Mouse (Mus musculus) CH12.LX (cell line): ENCODE data around the gene Plce1. TPM values are rescaled to one million over a fixed set of nuclear protein-coding genes. Genes with fewer than 3 reads are reported as not detected.

ENCODE experiments used
- DNase-seq: peaks from one replicate; pipeline ENCODE4 v3.0.0-alpha.2; 2013; ENCODE audit errors: extremely low read depth
- H3K27ac ChIP-seq: 2 replicates; pipeline ENCODE4 v1.5.1; 2012; ENCODE audit warnings: low read depth, mild to moderate bottlenecking, control low read depth, moderate library complexity; ENCODE audit not compliant: insufficient read depth
- H3K27me3 ChIP-seq: replicated peaks from 2 replicates; pipeline ENCODE3; 2012; ENCODE audit warnings: inconsistent platforms
- H3K36me3 ChIP-seq, 2 experiments: replicated peaks in 1 of 2; 2 replicates each; pipeline versions ENCODE3 to v1.6.1; 2012; ENCODE audit warnings: inconsistent platforms in 1 of 2, low read length in 1 of 2, mild to moderate bottlenecking in 1 of 2, mixed read lengths in 1 of 2, moderate library complexity in 1 of 2; ENCODE audit not compliant: control insufficient read depth in 1 of 2, insufficient read depth in 1 of 2
- H3K4me1 ChIP-seq, 2 experiments: 2 replicates each; pipeline ENCODE4 v1.6.1; 2012; ENCODE audit warnings: inconsistent platforms in 1 of 2, moderate library complexity in 1 of 2; ENCODE audit not compliant: insufficient read depth in 2 of 2, control insufficient read depth in 1 of 2
- H3K4me2 ChIP-seq: 2 replicates; pipeline ENCODE4 v1.6.1; 2012; ENCODE audit warnings: low read depth, mild to moderate bottlenecking, control low read depth; ENCODE audit not compliant: poor library complexity, insufficient read depth, severe bottlenecking
- H3K4me3 ChIP-seq, 3 experiments: fragments of 150-350 bp in 1 of 3; sonication (generic) in 1 of 3; replicated peaks in 1 of 3; 2 replicates each; pipeline versions ENCODE3 to v1.5.1; 2011 to 2012; ENCODE audit warnings: low read depth in 2 of 3, low read length in 2 of 3, mild to moderate bottlenecking in 2 of 3, moderate library complexity in 2 of 3, control low read depth in 1 of 3, improper control_type of control experiment in 1 of 3, inconsistent platforms in 1 of 3, mixed read lengths in 1 of 3; ENCODE audit not compliant: poor library complexity in 1 of 3
- H3K79me2 ChIP-seq: replicated peaks from 2 replicates; pipeline ENCODE4 v1.6.1; 2012; ENCODE audit warnings: mild to moderate bottlenecking, moderate library complexity; ENCODE audit not compliant: control insufficient read depth, poor library complexity, insufficient read depth, severe bottlenecking; ENCODE audit errors: extremely low read depth
- H3K9ac ChIP-seq: 2 replicates; pipeline ENCODE4 v1.6.1; 2012; ENCODE audit warnings: low read depth, mild to moderate bottlenecking, control low read depth, moderate library complexity; ENCODE audit not compliant: insufficient read depth
- H3K9me3 ChIP-seq: replicated peaks from 2 replicates; pipeline ENCODE3; 2012; ENCODE audit warnings: low read length, inconsistent platforms, mixed read lengths
- CHD1 ChIP-seq: IDR thresholded peaks from 2 replicates; pipeline ENCODE4 v1.6.1; 2012; ENCODE audit warnings: low read depth, low read length, improper control_type of control experiment, inconsistent platforms
- CHD2 ChIP-seq: IDR thresholded peaks from 2 replicates; pipeline ENCODE4 v1.6.1; 2011; ENCODE audit warnings: low read length, improper control_type of control experiment
- EP300 ChIP-seq: IDR thresholded peaks from 2 replicates; pipeline ENCODE4 v1.6.1; 2011; ENCODE audit warnings: low read length, improper control_type of control experiment
- GABPA ChIP-seq: IDR thresholded peaks from 2 replicates; pipeline ENCODE4 v1.6.1; 2012; ENCODE audit warnings: low read depth, low read length, improper control_type of control experiment, inconsistent platforms; ENCODE audit not compliant: insufficient replicate concordance
- IRF4 ChIP-seq: IDR thresholded peaks from 2 replicates; pipeline ENCODE4 v1.6.1; 2014; ENCODE audit warnings: low read depth, mild to moderate bottlenecking, inconsistent platforms, low read length, improper control_type of control experiment
- JUN ChIP-seq: IDR thresholded peaks from 2 replicates; pipeline ENCODE4 v1.6.1; 2011; ENCODE audit warnings: low read depth, mild to moderate bottlenecking, low read length, improper control_type of control experiment, moderate library complexity; ENCODE audit not compliant: insufficient read depth
- MAFK ChIP-seq: IDR thresholded peaks from 2 replicates; pipeline ENCODE4 v1.6.1; 2011; ENCODE audit warnings: low read length, improper control_type of control experiment; ENCODE audit not compliant: insufficient replicate concordance
- MAX ChIP-seq: IDR thresholded peaks from 2 replicates; pipeline ENCODE4 v1.6.1; 2011; ENCODE audit warnings: low read length, improper control_type of control experiment
- MYC ChIP-seq: IDR thresholded peaks from 2 replicates; pipeline ENCODE4 v1.6.1; 2011; ENCODE audit warnings: low read depth, mild to moderate bottlenecking, improper control_type of control experiment, low read length
- NELFE ChIP-seq: IDR thresholded peaks from 2 replicates; pipeline ENCODE4 v1.6.1; 2011; ENCODE audit warnings: low read depth, low read length, improper control_type of control experiment
- POLR2AphosphoS2 ChIP-seq: IDR thresholded peaks from 2 replicates; pipeline ENCODE4 v1.6.1; 2011; ENCODE audit warnings: low read depth, low read length, improper control_type of control experiment
- RAD21 ChIP-seq: IDR thresholded peaks from 2 replicates; pipeline ENCODE4 v1.6.1; 2011; ENCODE audit warnings: low read depth, mild to moderate bottlenecking, low read length, improper control_type of control experiment, moderate library complexity
- SIN3A ChIP-seq: IDR thresholded peaks from 2 replicates; pipeline ENCODE4 v1.6.1; 2012; ENCODE audit warnings: low read length, improper control_type of control experiment, inconsistent platforms
- UBTF ChIP-seq: IDR thresholded peaks from 2 replicates; pipeline ENCODE4 v1.6.1; 2012; ENCODE audit warnings: low read depth, mild to moderate bottlenecking, inconsistent platforms, low read length, improper control_type of control experiment, moderate library complexity
- USF2 ChIP-seq: conservative IDR thresholded peaks from 2 replicates; pipeline ENCODE4 v1.6.1; 2011; ENCODE audit warnings: low read depth, low read length, improper control_type of control experiment
- ZMIZ1 ChIP-seq: IDR thresholded peaks from 2 replicates; pipeline ENCODE4 v1.6.1; 2012; ENCODE audit warnings: low read depth, mild to moderate bottlenecking, inconsistent platforms, low read length, improper control_type of control experiment
- ZNF384 ChIP-seq: IDR thresholded peaks from 2 replicates; pipeline ENCODE4 v1.6.1; 2012; ENCODE audit warnings: low read depth, low read length, improper control_type of control experiment, inconsistent platforms
- dilution Hi-C: fragments of 300-500 bp; cut with MboI; formaldehyde crosslinking; loops from 2 replicates; pipeline ENCODE4 v1.14.3; 2020; ENCODE audit warnings: low sequenced_read_pairs; ENCODE audit not compliant: extremely low pct_unique_long_range_greater_than_20kb, extremely low pct_ligation_motif_present
- in situ Hi-C: fragments of 300-500 bp; cut with MboI; formaldehyde crosslinking; loops from 3 replicates; pipeline ENCODE4 v1.14.3; 2019; ENCODE audit warnings: low sequenced_read_pairs, low pct_ligation_motif_present, low pct_unique_long_range_greater_than_20kb, mixed read lengths
- polyA plus RNA-seq: library from polyadenylated mRNA; unstranded; fragments of >175 nt; gene quantifications from 2 replicates; pipeline ENCODE4 v1.2.1, GENCODE M21; 2012; ENCODE audit warnings: low read depth; ENCODE audit not compliant: insufficient read length
- total RNA-seq, 2 experiments: library from RNA; depleted of rRNA; stranded (reverse); fragments of 300-350 nt in 1 of 2; fragments of >200 nt in 1 of 2; gene quantifications; 2 replicates each; pipeline ENCODE4 v1.2.3; 2012 to 2014

The Plce1 gene
- total and polyA plus RNA-seq, 3 experiments, result under 0.01 to 0.13 (median 0.05) TPM

DNA sequence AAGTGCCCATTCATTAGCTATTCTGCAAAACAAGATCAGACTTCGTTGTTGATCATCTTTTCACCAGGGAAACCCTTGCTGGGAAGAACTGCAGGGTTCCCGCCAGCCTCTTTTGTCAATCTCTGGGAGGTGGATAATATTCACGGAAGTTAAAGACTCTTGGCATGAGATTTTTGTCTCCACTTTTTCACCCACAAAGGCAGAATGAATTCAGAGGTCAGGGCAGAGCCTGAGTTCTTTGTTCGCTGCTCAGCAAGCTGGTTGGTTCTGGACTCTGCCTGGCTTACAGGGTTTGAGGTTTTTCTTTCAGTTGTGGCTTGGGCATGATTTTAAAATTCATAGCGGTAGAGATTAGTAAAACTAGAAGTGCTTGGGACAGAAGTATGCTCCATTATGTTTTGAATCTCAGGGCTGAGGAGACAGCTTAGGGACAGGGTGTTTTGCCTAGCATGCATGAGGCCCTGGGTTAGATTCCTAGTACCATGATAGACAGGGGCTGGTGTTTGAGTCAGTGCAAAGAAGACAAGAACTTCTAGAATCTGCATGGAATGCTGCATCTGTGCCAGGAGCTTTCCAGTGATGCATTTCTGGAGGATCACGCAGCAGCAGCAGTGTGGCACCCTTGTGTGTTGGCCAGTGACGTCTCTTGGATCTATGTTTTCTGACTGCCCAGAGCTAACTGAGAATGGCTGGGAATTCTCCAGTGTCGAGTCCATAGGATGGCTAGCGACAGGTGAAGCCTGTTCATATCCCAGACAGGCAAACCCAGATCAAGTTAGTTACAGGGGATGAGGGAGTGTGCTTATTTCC lies 7.4 kb downstream of the Plce1 start:
- no peak for TF ChIP-seq MAFK
- TF ChIP-seq NELFE, result no peak
- TF ChIP-seq MAX, result no peak
- TF ChIP-seq SIN3A, result no peak
- no peak for TF ChIP-seq EP300
- TF ChIP-seq GABPA, result no peak
- TF ChIP-seq USF2, result no peak
- TF ChIP-seq, all 38 proteins: peak for 0

DNA sequence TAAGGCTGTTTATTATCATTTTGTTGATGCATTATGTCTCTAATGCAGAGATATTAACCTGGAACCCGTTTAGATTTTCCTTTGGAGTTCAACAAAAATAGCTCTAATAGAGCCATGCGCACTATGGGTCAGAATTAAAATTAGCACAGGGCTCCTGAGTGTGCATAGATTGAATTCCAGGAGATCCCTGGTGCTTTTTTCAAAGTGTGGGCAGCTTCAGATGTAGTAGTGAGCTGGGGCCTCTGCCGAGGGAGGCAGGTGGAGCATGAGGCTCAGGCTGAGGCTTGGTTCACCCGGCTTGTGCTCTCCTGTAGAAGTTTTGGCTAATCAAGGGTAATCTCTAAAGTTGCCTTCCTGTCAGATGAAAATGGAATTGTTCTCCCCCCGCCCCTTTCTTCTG lies 17.3 kb downstream of the Plce1 start:
- H3K27me3 ChIP-seq, result no peaks in the 10 kb centered on the region
- no peak for DNase-seq
- in situ Hi-C loops (no loop called here), dilution Hi-C loops (no loop called here)
- no peak overlapping the region for H3K4me3 ChIP-seq
- no peaks in the 10 kb centered on the region for H3K79me2 ChIP-seq
- H3K27ac ChIP-seq, result no peak overlapping the region
- no peak overlapping the region for H3K9ac ChIP-seq
- H3K4me2 ChIP-seq, result no peak overlapping the region
- no peaks in the 10 kb centered on the region for H3K36me3 ChIP-seq
- no peaks in the 10 kb centered on the region for H3K4me1 ChIP-seq
- TF ChIP-seq UBTF, result no peak
- TF ChIP-seq GABPA, result no peak
- no peak for TF ChIP-seq IRF4
- no peak for TF ChIP-seq NELFE
- TF ChIP-seq CHD1, result no peak
- no peak for TF ChIP-seq CHD2
- no peak for TF ChIP-seq ZNF384
- TF ChIP-seq ZMIZ1, result no peak
- no peak for TF ChIP-seq JUN
- TF ChIP-seq MYC, result no peak
- TF ChIP-seq POLR2AphosphoS2, result no peak
- TF ChIP-seq RAD21, result no peak
- H3K9me3 ChIP-seq, result no peaks in the 10 kb centered on the region

More for the DNA sequence above, 7.4 kb downstream of the Plce1 start:
- H3K27me3 ChIP-seq, result no peaks in the 10 kb centered on the region
- no peak overlapping the region for H3K9ac ChIP-seq
- H3K4me1 ChIP-seq, result no peaks in the 10 kb centered on the region
- no peak overlapping the region for H3K27ac ChIP-seq
- DNase-seq, result no peak
- H3K4me2 ChIP-seq, result no peak overlapping the region
- H3K9me3 ChIP-seq, result no peaks in the 10 kb centered on the region
- H3K79me2 ChIP-seq, result no peaks in the 10 kb centered on the region
- dilution Hi-C loops, result no loop called here
- no peaks in the 10 kb centered on the region for H3K36me3 ChIP-seq
- no peak overlapping the region for H3K4me3 ChIP-seq
- in situ Hi-C loops, result no loop called here
